18 mouse cellular contexts compared by ENCODE assay signal in genomic region chr5:130875391-130875790, GRCm38 (mm10).
"Had no signal": no experiment of that assay in that cellular context is flagged by ENCODE, and none has a peak within 500 bp of the region (broad histone marks: within the 10 kb centered on the region; RNA-seq: fewer than 3 reads in every experiment).

No protein-coding gene starts in this region.

- DNase-seq: kidney, adult 18-20 months; kidney, postnatal 25 days; layer of hippocampus, adult 9-11 months; liver, embryonic 13.5 days; lung, adult 2 months; lung, postnatal 14 days; lung, postnatal 4 days; midbrain, embryonic 14.5 days; right cerebral cortex, adult 18-20 months; right cerebral cortex, postnatal 14 days; right cerebral cortex, postnatal 4 days; thymus, postnatal 25 days had no signal

- H3K4me2 ChIP-seq: liver, embryonic 13.5 days; neural tube, embryonic 12.5 days; neural tube, embryonic 15.5 days; stomach, embryonic 15.5 days had no signal

- H3K27me3 ChIP-seq: liver, embryonic 13.5 days; neural tube, embryonic 12.5 days; neural tube, embryonic 15.5 days; stomach, embryonic 15.5 days had no signal

- H3K4me1 ChIP-seq: liver, embryonic 13.5 days; midbrain, embryonic 10.5 days; neural tube, embryonic 12.5 days; neural tube, embryonic 15.5 days; stomach, embryonic 15.5 days had no signal

- H3K9ac ChIP-seq: liver, embryonic 13.5 days; neural tube, embryonic 12.5 days; neural tube, embryonic 15.5 days; stomach, embryonic 15.5 days had no signal

- H3K27ac ChIP-seq: kidney, postnatal 0 days; layer of hippocampus, adult 2 months; liver, embryonic 13.5 days; midbrain, embryonic 10.5 days; neural tube, embryonic 12.5 days; neural tube, embryonic 15.5 days; stomach, embryonic 15.5 days had no signal

- H3K36me3 ChIP-seq: liver, embryonic 13.5 days; midbrain, embryonic 10.5 days; neural tube, embryonic 12.5 days; stomach, embryonic 15.5 days had no signal

- H3K4me3 ChIP-seq: layer of hippocampus, adult 2 months; liver, embryonic 13.5 days; midbrain, embryonic 10.5 days; neural tube, embryonic 12.5 days; neural tube, embryonic 15.5 days; stomach, embryonic 15.5 days had no signal

- H3K9me3 ChIP-seq: neural tube, embryonic 15.5 days; stomach, embryonic 15.5 days had no signal
